Mouse (Mus musculus) ES-Bruce4 (cell line): ENCODE measurements at regions not wholly inside any gene's neighbourhood (a gene's known extent, or its start where the extent isn't known, plus 50 kb on each side); places are given as distances from the start of the nearest gene placed in this dataset.

ENCODE experiments used
- CTCF ChIP-seq: IDR thresholded peaks from one replicate; pipeline ENCODE4 v1.8.1; 2011; ENCODE audit warnings: low read depth, low read length
- EP300 ChIP-seq: IDR thresholded peaks from 2 replicates; pipeline ENCODE4 v1.6.1; 2011; ENCODE audit warnings: low read depth, low read length; ENCODE audit not compliant: insufficient read depth
- POLR2A ChIP-seq: IDR thresholded peaks from one replicate; pipeline ENCODE4 v1.8.1; 2011; ENCODE audit warnings: low read length; ENCODE audit not compliant: insufficient read depth

DNA sequence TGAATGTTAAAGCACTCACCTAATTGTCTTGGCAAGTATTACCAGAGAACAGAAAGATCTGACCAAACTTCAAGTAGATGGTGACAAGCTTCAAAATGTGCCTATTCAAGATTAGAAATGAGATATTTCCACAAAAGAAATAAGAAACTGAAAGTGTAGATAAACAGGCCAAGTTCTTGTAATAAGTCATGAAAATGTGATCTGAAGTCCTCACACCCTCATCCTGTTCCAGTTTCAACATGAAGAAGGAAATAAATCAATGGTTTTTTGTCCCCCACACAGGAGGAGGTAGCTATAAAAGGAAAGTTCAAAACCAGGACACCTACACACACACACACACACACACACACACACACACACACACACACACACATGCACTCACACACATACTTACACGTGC is 54.1 kb upstream of the Pla2g4a start:
- no peak for TF ChIP-seq CTCF
- no peak for TF ChIP-seq POLR2A
- no peak for TF ChIP-seq EP300
